Mouse (Mus musculus): ENCODE results near the gene Gm17409.

DNA sequence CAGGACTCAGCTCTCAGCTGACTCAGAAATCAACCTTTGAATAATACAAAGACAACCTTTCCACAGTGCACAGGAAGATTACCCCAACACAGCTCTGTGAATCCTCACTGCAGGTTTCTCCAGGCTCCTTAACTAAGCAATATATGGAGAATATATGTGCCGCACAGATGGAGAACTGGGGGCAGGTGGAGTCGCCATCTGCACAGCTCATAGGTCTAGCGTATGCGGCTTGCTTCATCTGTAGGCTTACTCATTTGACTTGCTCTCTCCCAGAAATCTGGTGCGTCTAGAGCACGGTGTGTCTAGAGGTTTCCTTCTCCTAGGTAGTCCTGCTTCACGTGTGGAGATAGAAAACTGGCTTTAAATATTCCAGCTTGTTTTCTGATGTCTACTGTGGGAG is 37.7 kb upstream of the Gm17409 start:
- TF ChIP-seq GATA1 (IDR thresholded peaks at IDR 0.05; ENCODE audit: low read depth, low read length) = no peak
- no peak for TF ChIP-seq KAT2A (conservative IDR thresholded peaks at IDR 0.05; ENCODE audit: low read depth, low read length)
- no peak for TF ChIP-seq POLR2A (IDR thresholded peaks at IDR 0.05; ENCODE audit: control insufficient read depth in 1 of 2, insufficient read depth in 1 of 2, low read depth in 1 of 2, low read length in 2 of 2, poor library complexity in 1 of 2)
- TF ChIP-seq CTCF (IDR thresholded peaks at IDR 0.05 in 2 of 3, conservative IDR thresholded peaks at IDR 0.05 in 1 of 3; ENCODE audit: control insufficient read depth in 1 of 3, insufficient read depth in 1 of 3, low read depth in 2 of 3, low read length in 3 of 3, poor library complexity in 1 of 3, severe bottlenecking in 1 of 3) = no peak
- no peak for TF ChIP-seq CHD1 (IDR thresholded peaks at IDR 0.05; ENCODE audit: low read depth, low read length)
